Mouse (Mus musculus) limb, embryonic 12.5 days (tissue): ENCODE measurements around the gene Tenm3. TPM values are rescaled to one million over a fixed set of nuclear protein-coding genes. Genes with fewer than 3 reads are reported as not detected.

Source experiments
- ATAC-seq: fragments of 200-750 bp; cut with Nextera tagmentation; 2 replicates; pipeline ENCODE4 v1.8.0; 2017; ENCODE audit warnings: low read depth, moderate TSS enrichment; ENCODE audit not compliant: insufficient number of reproducible peaks, insufficient read depth, low FRiP score, low TSS enrichment
- H3K27ac ChIP-seq: fragments of 300-500 bp; sonication (generic); 2 replicates; pipeline ENCODE4 v1.5.1; 2016; ENCODE audit warnings: mild to moderate bottlenecking, moderate library complexity
- H3K27me3 ChIP-seq: fragments of 300-500 bp; sonication (generic); 2 replicates; pipeline ENCODE4 v1.6.1; 2016; ENCODE audit warnings: mild to moderate bottlenecking, moderate library complexity
- H3K36me3 ChIP-seq: fragments of 300-500 bp; sonication (generic); 2 replicates; pipeline ENCODE4 v1.6.1; 2016; ENCODE audit warnings: mild to moderate bottlenecking, moderate library complexity
- H3K4me1 ChIP-seq: fragments of 300-500 bp; sonication (generic); replicated peaks from 2 replicates; pipeline ENCODE4 v1.6.1; 2016
- H3K4me2 ChIP-seq: fragments of 300-500 bp; sonication (generic); 2 replicates; pipeline ENCODE4 v1.6.1; 2016; ENCODE audit warnings: mild to moderate bottlenecking, moderate library complexity
- H3K4me3 ChIP-seq: fragments of 300-500 bp; sonication (generic); replicated peaks from 2 replicates; pipeline ENCODE4 v1.5.1; 2016; ENCODE audit warnings: mild to moderate bottlenecking
- H3K9ac ChIP-seq: fragments of 300-500 bp; sonication (generic); replicated peaks from 2 replicates; pipeline ENCODE4 v1.6.1; 2016; ENCODE audit warnings: mild to moderate bottlenecking, moderate library complexity
- H3K9me3 ChIP-seq: fragments of 300-500 bp; sonication (generic); 2 replicates; pipeline ENCODE4 v1.6.1; 2016; ENCODE audit warnings: mild to moderate bottlenecking, moderate library complexity
- WGBS: fragments of 180-500 bp; shearing (Covaris S2); methylation state at CpG from one replicate; pipeline ENCODE4 v1.1.7; 2016; 5-methylcytosine and 5-hydroxymethylcytosine counted together
- polyA plus RNA-seq: library from polyadenylated mRNA; unstranded; fragments of >200 nt; fragmentation: Nextera tagmentation; extraction: Ambion mirVana; gene quantifications from 2 replicates; pipeline ENCODE4 v1.2.1, GENCODE M21; 2016

Gene Tenm3
- polyA plus RNA-seq, 1 experiment from 2014 or later = 47.1 TPM

- peak overlapping the region; percentile 77 for H3K27ac ChIP-seq
- H3K9me3 ChIP-seq = no peaks in the 10 kb centered on the region
- ATAC-seq = peak; percentile 69
- WGBS = 34% methylated on average over 16 of the region's 16 CpGs
- no peak overlapping the region for H3K9ac ChIP-seq
- peaks cover 19% of the 10 kb centered on the region for H3K36me3 ChIP-seq
- H3K4me3 ChIP-seq = no peak overlapping the region
- no peak overlapping the region; the same call in 1 of the 2 replicates for H3K4me2 ChIP-seq
- 0 out of 2 replicates have a peak, but pooled peaks cover 4% of the 10 kb centered on the region for H3K27me3 ChIP-seq
- H3K4me1 ChIP-seq = peaks cover 25% of the 10 kb centered on the region
These were observed 534.4 kb downstream of the Tenm3 start for GRCm38 (mm10) chr8:48309191-48309987.

- Histone ChIP-seq H3K9ac (no peak overlapping the region), H3K9me3 (no peaks in the 10 kb centered on the region), H3K27me3 (peaks cover 11% of the 10 kb centered on the region; the same call in 1 of the 2 replicates), H3K4me3 (no peak overlapping the region), H3K4me2 (no peak overlapping the region), H3K4me1 (peaks cover 44% of the 10 kb centered on the region), H3K27ac (no peak overlapping the region), H3K36me3 (peaks cover 21% of the 10 kb centered on the region)
- ATAC-seq = no peak
- WGBS = 17% methylated on average over 7 of the region's 7 CpGs
These were observed 539.5 kb downstream of the Tenm3 start for GRCm38 (mm10) chr8:48304224-48304623.

GRCm38 (mm10) chr8:48300613-48301037 lies 543.1 kb downstream of the Tenm3 start:
- WGBS = 11% methylated on average over 12 of the region's 12 CpGs
- Histone ChIP-seq H3K27me3 (peaks cover 26% of the 10 kb centered on the region), H3K9ac (no peak overlapping the region), H3K4me1 (peaks cover 37% of the 10 kb centered on the region), H3K9me3 (no peaks in the 10 kb centered on the region), H3K27ac (no peak overlapping the region; the same call in 1 of the 2 replicates), H3K36me3 (peaks cover 37% of the 10 kb centered on the region), H3K4me3 (no peak overlapping the region), H3K4me2 (peak overlapping the region; percentile 46)
- peak; percentile 37; the same call in 1 of the 2 replicates for ATAC-seq

- H3K4me1 ChIP-seq = peaks cover 37% of the 10 kb centered on the region
- H3K9ac ChIP-seq = no peak overlapping the region
- peaks cover 42% of the 10 kb centered on the region for H3K36me3 ChIP-seq
- peak overlapping the region; percentile 46; the same call in 1 of the 2 replicates for H3K4me2 ChIP-seq
- H3K27ac ChIP-seq = no peak overlapping the region
- 8% methylated on average over 8 of the region's 8 CpGs for WGBS
- H3K9me3 ChIP-seq = peaks cover 5% of the 10 kb centered on the region; the same call in 1 of the 2 replicates
- H3K27me3 ChIP-seq = peaks cover 26% of the 10 kb centered on the region
- peak; percentile 74 for ATAC-seq
- H3K4me3 ChIP-seq = no peak overlapping the region
These were observed 543.7 kb downstream of the Tenm3 start for GRCm38 (mm10) chr8:48300061-48300460.

- H3K4me3 ChIP-seq = no peak overlapping the region
- H3K4me2 ChIP-seq = no peak overlapping the region
- peaks cover 33% of the 10 kb centered on the region for H3K4me1 ChIP-seq
- H3K9me3 ChIP-seq = peaks cover 5% of the 10 kb centered on the region; the same call in 1 of the 2 replicates
- peaks cover 26% of the 10 kb centered on the region for H3K27me3 ChIP-seq
- WGBS = 57% methylated on average over 12 of the region's 12 CpGs
- ATAC-seq = no peak
- peaks cover 48% of the 10 kb centered on the region for H3K36me3 ChIP-seq
- no peak overlapping the region for H3K9ac ChIP-seq
- H3K27ac ChIP-seq = no peak overlapping the region
These were observed 544.4 kb downstream of the Tenm3 start for GRCm38 (mm10) chr8:48299341-48299740.

GRCm38 (mm10) chr8:48296371-48296770 lies 547.4 kb downstream of the Tenm3 start:
- H3K4me3 ChIP-seq = no peak overlapping the region
- no peak overlapping the region for H3K4me2 ChIP-seq
- H3K27me3 ChIP-seq = peaks cover 18% of the 10 kb centered on the region
- H3K27ac ChIP-seq = no peak overlapping the region
- 90% methylated on average over 7 of the region's 7 CpGs for WGBS
- H3K9me3 ChIP-seq = peaks cover 5% of the 10 kb centered on the region; the same call in 1 of the 2 replicates
- ATAC-seq = no peak
- peaks cover 74% of the 10 kb centered on the region for H3K36me3 ChIP-seq
- H3K9ac ChIP-seq = no peak overlapping the region
- H3K4me1 ChIP-seq = peaks cover 11% of the 10 kb centered on the region

- H3K9me3 ChIP-seq = peaks cover 5% of the 10 kb centered on the region; the same call in 1 of the 2 replicates
- 87% methylated on average over 6 of the region's 6 CpGs for WGBS
- H3K36me3 ChIP-seq = peaks cover 82% of the 10 kb centered on the region
- H3K4me3 ChIP-seq = no peak overlapping the region
- H3K27me3 ChIP-seq = peaks cover 18% of the 10 kb centered on the region
- no peak overlapping the region for H3K9ac ChIP-seq
- no peak for ATAC-seq
- H3K4me1 ChIP-seq = peaks cover 3% of the 10 kb centered on the region
- no peak overlapping the region for H3K27ac ChIP-seq
- H3K4me2 ChIP-seq = no peak overlapping the region
These were observed 548.2 kb downstream of the Tenm3 start for GRCm38 (mm10) chr8:48295558-48295957.

GRCm38 (mm10) chr8:48293797-48294196 lies 550.0 kb downstream of the Tenm3 start:
- H3K4me1 ChIP-seq = 0 out of 2 replicates have a peak, but pooled peaks cover 3% of the 10 kb centered on the region
- 91% methylated on average over 3 of the region's 3 CpGs for WGBS
- H3K27me3 ChIP-seq = peaks cover 17% of the 10 kb centered on the region
- H3K4me2 ChIP-seq = no peak overlapping the region
- no peak overlapping the region for H3K9ac ChIP-seq
- peaks cover 82% of the 10 kb centered on the region for H3K36me3 ChIP-seq
- peaks cover 5% of the 10 kb centered on the region; the same call in 1 of the 2 replicates for H3K9me3 ChIP-seq
- no peak for ATAC-seq
- no peak overlapping the region for H3K27ac ChIP-seq
- H3K4me3 ChIP-seq = no peak overlapping the region

GRCm38 (mm10) chr8:48285432-48285831 lies 558.3 kb downstream of the Tenm3 start:
- Histone ChIP-seq H3K27ac (no peak overlapping the region), H3K9ac (no peak overlapping the region), H3K9me3 (no peaks in the 10 kb centered on the region), H3K4me2 (no peak overlapping the region), H3K4me3 (no peak overlapping the region), H3K27me3 (no peaks in the 10 kb centered on the region), H3K36me3 (peaks cover 58% of the 10 kb centered on the region), H3K4me1 (peaks cover 3% of the 10 kb centered on the region; the same call in 1 of the 2 replicates)
- no peak for ATAC-seq
- WGBS = 70% methylated on average over 10 of the region's 10 CpGs

- Histone ChIP-seq H3K9ac (no peak overlapping the region), H3K36me3 (peaks cover 64% of the 10 kb centered on the region), H3K27me3 (no peaks in the 10 kb centered on the region), H3K9me3 (no peaks in the 10 kb centered on the region), H3K4me2 (no peak overlapping the region), H3K27ac (no peak overlapping the region), H3K4me3 (no peak overlapping the region), H3K4me1 (no peaks in the 10 kb centered on the region; the same call in 1 of the 2 replicates)
- ATAC-seq = no peak
- 87% methylated on average over 11 of the region's 11 CpGs for WGBS
These were observed 561.9 kb downstream of the Tenm3 start for GRCm38 (mm10) chr8:48281855-48282254.

GRCm38 (mm10) chr8:48279360-48279759 lies 564.4 kb downstream of the Tenm3 start:
- no peak overlapping the region for H3K9ac ChIP-seq
- no peaks in the 10 kb centered on the region for H3K4me1 ChIP-seq
- H3K27ac ChIP-seq = no peak overlapping the region
- H3K27me3 ChIP-seq = no peaks in the 10 kb centered on the region
- H3K4me3 ChIP-seq = no peak overlapping the region
- WGBS = 87% methylated on average over 2 of the region's 2 CpGs
- H3K36me3 ChIP-seq = peaks cover 73% of the 10 kb centered on the region
- no peak for ATAC-seq
- no peak overlapping the region for H3K4me2 ChIP-seq
- no peaks in the 10 kb centered on the region for H3K9me3 ChIP-seq
